Mouse (Mus musculus) embryonic fibroblast, embryonic 13.5 days (primary cell): ENCODE results near the gene Chmp1a.
"Not testable (repeated sequence)": the region's sequence is repeated elsewhere in the genome, so short reads cannot be mapped to it uniquely, and the experiment has no call there.

Experiments
- CTCF ChIP-seq: IDR thresholded peaks from 2 replicates; pipeline ENCODE4 v1.5.1; 2011; ENCODE audit warnings: mild to moderate bottlenecking, control low read depth, low read length, moderate library complexity, borderline replicate concordance; ENCODE audit not compliant: insufficient read depth
- POLR2A ChIP-seq: IDR thresholded peaks from 2 replicates; pipeline ENCODE4 v1.6.1; 2011; ENCODE audit warnings: low read depth, mild to moderate bottlenecking, control low read depth, low read length, moderate library complexity

DNA sequence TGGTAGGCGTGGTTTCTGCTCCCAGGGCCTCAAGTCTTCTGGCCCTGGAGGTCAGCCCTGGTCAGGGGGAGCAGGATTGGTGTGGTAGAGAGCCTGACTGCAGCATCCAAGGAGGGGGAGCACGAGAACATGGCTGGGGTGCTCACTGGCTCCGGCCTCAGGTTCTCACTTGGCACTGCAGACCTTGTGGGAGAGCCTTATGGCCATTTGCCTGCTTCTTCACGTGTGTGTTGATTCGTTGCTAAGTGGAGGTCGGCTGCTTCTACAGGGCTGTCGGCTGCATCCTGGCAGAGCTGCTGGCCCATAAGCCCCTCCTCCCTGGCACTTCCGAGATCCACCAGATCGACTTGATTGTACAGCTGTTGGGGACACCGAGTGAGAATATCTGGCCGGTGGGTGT lies 17.8 kb upstream of the Chmp1a start:
- not testable (repeated sequence) for TF ChIP-seq POLR2A, CTCF
